Mouse (Mus musculus): ENCODE results near the gene Slc46a3. TPM values are rescaled to one million over a fixed set of nuclear protein-coding genes. Genes with fewer than 3 reads are reported as not detected.

Gene Slc46a3
- polyA plus RNA-seq, 1 experiment = 6.4 TPM

- peak within 1 kb of the TSS; percentile 92 for H3K4me3 ChIP-seq (ENCODE audit: control insufficient read depth, low read depth, low read length)
- H3K36me3 ChIP-seq (ENCODE audit: control insufficient read depth, insufficient read depth, low read length) = peaks cover 2% of the 10 kb centered on the region; the same call in 1 of the 2 replicates
- TF ChIP-seq POLR2A (IDR thresholded peaks at IDR 0.05; ENCODE audit: control insufficient read depth, low read depth, low read length) (peak; percentile 94), CTCF (IDR thresholded peaks at IDR 0.05; ENCODE audit: control insufficient read depth, insufficient read depth, insufficient replicate concordance, low read depth, low read length) (peak; percentile 2; the same call in 1 of the 2 replicates)
- H3K27ac ChIP-seq (ENCODE audit: control insufficient read depth, insufficient read depth, low read depth, low read length) = peak within 1 kb of the TSS; percentile 86
- peaks cover 8% of the 10 kb centered on the region; the same call in 1 of the 2 replicates for H3K4me1 ChIP-seq (ENCODE audit: control insufficient read depth, insufficient read depth, low read length)
- H3K27me3 ChIP-seq (ENCODE audit: control insufficient read depth, insufficient read depth, low read length) = no peaks in the 10 kb centered on the region
These were observed 34.0 kb downstream of the Slc46a3 start, which contains the start of gene Pomp for GRCm38 (mm10) chr5:147860449-147861261. Pomp (plus strand) TSS chr5:147860461.

- Histone ChIP-seq H3K36me3 (ENCODE audit: control insufficient read depth, insufficient read depth, low read length) (peaks cover 2% of the 10 kb centered on the region; the same call in 1 of the 2 replicates), H3K4me1 (ENCODE audit: control insufficient read depth, insufficient read depth, low read length) (peaks cover 8% of the 10 kb centered on the region; the same call in 1 of the 2 replicates), H3K27me3 (ENCODE audit: control insufficient read depth, insufficient read depth, low read length) (no peaks in the 10 kb centered on the region), H3K4me3 (ENCODE audit: control insufficient read depth, low read depth, low read length) (peak overlapping the region; percentile 92), H3K27ac (ENCODE audit: control insufficient read depth, insufficient read depth, low read depth, low read length) (peak overlapping the region; percentile 86)
- TF ChIP-seq POLR2A (IDR thresholded peaks at IDR 0.05; ENCODE audit: control insufficient read depth, low read depth, low read length) (no peak), CTCF (IDR thresholded peaks at IDR 0.05; ENCODE audit: control insufficient read depth, insufficient read depth, insufficient replicate concordance, low read depth, low read length) (no peak)
These were observed 34.6 kb downstream of the Slc46a3 start for GRCm38 (mm10) chr5:147860076-147860448.

- TF ChIP-seq CTCF (IDR thresholded peaks at IDR 0.05; ENCODE audit: control insufficient read depth, insufficient read depth, insufficient replicate concordance, low read depth, low read length) = no peak
- TF ChIP-seq POLR2A (IDR thresholded peaks at IDR 0.05; ENCODE audit: control insufficient read depth, low read depth, low read length) = no peak
- H3K27ac ChIP-seq (ENCODE audit: control insufficient read depth, insufficient read depth, low read depth, low read length) = no peak overlapping the region
These were observed 44.4 kb downstream of the Slc46a3 start for GRCm38 (mm10) chr5:147850194-147850593.

DNA sequence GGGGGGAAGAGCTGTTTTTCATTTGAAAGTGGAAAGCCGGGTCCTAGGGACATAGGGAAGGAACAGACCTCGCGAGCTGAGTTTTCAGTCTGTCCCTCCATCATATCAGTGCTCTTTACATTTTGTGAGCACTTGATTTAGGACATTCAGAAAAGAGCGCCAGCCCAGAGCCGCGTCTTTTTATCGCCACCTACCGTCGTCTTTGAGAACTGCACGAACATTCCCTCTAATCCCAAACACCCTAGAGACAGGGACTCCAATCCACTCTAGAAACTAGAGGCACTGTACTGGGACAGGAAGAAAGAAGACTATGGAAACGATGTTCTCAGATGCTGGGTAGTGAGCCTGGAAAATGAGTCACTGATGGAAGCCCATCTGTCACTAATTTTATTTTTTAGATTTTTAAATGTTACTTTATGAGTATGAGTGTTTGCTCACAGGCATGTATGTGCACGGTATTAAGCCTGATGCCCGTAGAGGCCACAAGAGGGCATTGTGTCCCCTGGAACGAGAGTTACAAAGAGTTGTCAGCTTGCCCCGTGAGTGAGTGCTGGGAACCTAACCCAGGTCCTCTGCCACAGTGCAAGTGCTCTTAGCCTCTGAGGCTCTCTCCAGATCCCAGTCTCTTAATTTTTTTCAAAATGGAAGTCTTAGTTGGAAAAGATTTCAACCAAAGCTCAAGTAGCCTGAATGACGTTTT is 46.3 kb downstream of the Slc46a3 start:
- Histone ChIP-seq H3K27me3 (ENCODE audit: control insufficient read depth, insufficient read depth, low read length) (no peaks in the 10 kb centered on the region), H3K4me1 (ENCODE audit: control insufficient read depth, insufficient read depth, low read length) (no peaks in the 10 kb centered on the region), H3K36me3 (ENCODE audit: control insufficient read depth, insufficient read depth, low read length) (no peaks in the 10 kb centered on the region), H3K27ac (ENCODE audit: control insufficient read depth, insufficient read depth, low read depth, low read length) (no peak overlapping the region), H3K4me3 (ENCODE audit: control insufficient read depth, low read depth, low read length) (no peak overlapping the region)
- no peak for TF ChIP-seq POLR2A (IDR thresholded peaks at IDR 0.05; ENCODE audit: control insufficient read depth, low read depth, low read length)
- TF ChIP-seq CTCF (IDR thresholded peaks at IDR 0.05; ENCODE audit: control insufficient read depth, insufficient read depth, insufficient replicate concordance, low read depth, low read length) = peak; percentile 68; the same call in 1 of the 2 replicates

More at GRCm38 (mm10) chr5:147850194-147850593, 44.4 kb downstream of the Slc46a3 start:
- Histone ChIP-seq H3K4me3 (ENCODE audit: control insufficient read depth, low read depth, low read length) (no peak overlapping the region), H3K27me3 (ENCODE audit: control insufficient read depth, insufficient read depth, low read length) (no peaks in the 10 kb centered on the region), H3K4me1 (ENCODE audit: control insufficient read depth, insufficient read depth, low read length) (no peaks in the 10 kb centered on the region), H3K36me3 (ENCODE audit: control insufficient read depth, insufficient read depth, low read length) (no peaks in the 10 kb centered on the region)

- H3K36me3 ChIP-seq (ENCODE audit: control insufficient read depth, insufficient read depth, low read length) = no peaks in the 10 kb centered on the region
- H3K4me3 ChIP-seq (ENCODE audit: control insufficient read depth, low read depth, low read length) = no peak overlapping the region
- no peak overlapping the region for H3K27ac ChIP-seq (ENCODE audit: control insufficient read depth, insufficient read depth, low read depth, low read length)
- no peaks in the 10 kb centered on the region for H3K27me3 ChIP-seq (ENCODE audit: control insufficient read depth, insufficient read depth, low read length)
- no peak for TF ChIP-seq CTCF (IDR thresholded peaks at IDR 0.05; ENCODE audit: control insufficient read depth, insufficient read depth, insufficient replicate concordance, low read depth, low read length)
- no peak for TF ChIP-seq POLR2A (IDR thresholded peaks at IDR 0.05; ENCODE audit: control insufficient read depth, low read depth, low read length)
- H3K4me1 ChIP-seq (ENCODE audit: control insufficient read depth, insufficient read depth, low read length) = no peaks in the 10 kb centered on the region
These were observed 47.3 kb downstream of the Slc46a3 start for GRCm38 (mm10) chr5:147847361-147847760.

GRCm38 (mm10) chr5:147845319-147845718 is 49.3 kb downstream of the Slc46a3 start:
- TF ChIP-seq POLR2A (IDR thresholded peaks at IDR 0.05; ENCODE audit: control insufficient read depth, low read depth, low read length) (no peak), CTCF (IDR thresholded peaks at IDR 0.05; ENCODE audit: control insufficient read depth, insufficient read depth, insufficient replicate concordance, low read depth, low read length) (no peak)
- Histone ChIP-seq H3K4me3 (ENCODE audit: control insufficient read depth, low read depth, low read length) (no peak overlapping the region), H3K27ac (ENCODE audit: control insufficient read depth, insufficient read depth, low read depth, low read length) (no peak overlapping the region), H3K4me1 (ENCODE audit: control insufficient read depth, insufficient read depth, low read length) (no peaks in the 10 kb centered on the region), H3K36me3 (ENCODE audit: control insufficient read depth, insufficient read depth, low read length) (no peaks in the 10 kb centered on the region), H3K27me3 (ENCODE audit: control insufficient read depth, insufficient read depth, low read length) (no peaks in the 10 kb centered on the region)

- no peak for TF ChIP-seq POLR2A (IDR thresholded peaks at IDR 0.05; ENCODE audit: control insufficient read depth, low read depth, low read length)
- no peak for TF ChIP-seq CTCF (IDR thresholded peaks at IDR 0.05; ENCODE audit: control insufficient read depth, insufficient read depth, insufficient replicate concordance, low read depth, low read length)
- Histone ChIP-seq H3K4me1 (ENCODE audit: control insufficient read depth, insufficient read depth, low read length) (no peaks in the 10 kb centered on the region), H3K36me3 (ENCODE audit: control insufficient read depth, insufficient read depth, low read length) (no peaks in the 10 kb centered on the region), H3K27ac (ENCODE audit: control insufficient read depth, insufficient read depth, low read depth, low read length) (no peak overlapping the region), H3K4me3 (ENCODE audit: control insufficient read depth, low read depth, low read length) (no peak overlapping the region), H3K27me3 (ENCODE audit: control insufficient read depth, insufficient read depth, low read length) (no peaks in the 10 kb centered on the region)
These were observed 51.3 kb downstream of the Slc46a3 start for GRCm38 (mm10) chr5:147843340-147843739.

Measured in testis, adult 2 months (tissue).